Mouse (Mus musculus): ENCODE measurements around the gene Fbxl12.
"Not testable (repeated sequence)": the region's sequence is repeated elsewhere in the genome, so short reads cannot be mapped to it uniquely, and the experiment has no call there.

The Fbxl12 gene

DNA sequence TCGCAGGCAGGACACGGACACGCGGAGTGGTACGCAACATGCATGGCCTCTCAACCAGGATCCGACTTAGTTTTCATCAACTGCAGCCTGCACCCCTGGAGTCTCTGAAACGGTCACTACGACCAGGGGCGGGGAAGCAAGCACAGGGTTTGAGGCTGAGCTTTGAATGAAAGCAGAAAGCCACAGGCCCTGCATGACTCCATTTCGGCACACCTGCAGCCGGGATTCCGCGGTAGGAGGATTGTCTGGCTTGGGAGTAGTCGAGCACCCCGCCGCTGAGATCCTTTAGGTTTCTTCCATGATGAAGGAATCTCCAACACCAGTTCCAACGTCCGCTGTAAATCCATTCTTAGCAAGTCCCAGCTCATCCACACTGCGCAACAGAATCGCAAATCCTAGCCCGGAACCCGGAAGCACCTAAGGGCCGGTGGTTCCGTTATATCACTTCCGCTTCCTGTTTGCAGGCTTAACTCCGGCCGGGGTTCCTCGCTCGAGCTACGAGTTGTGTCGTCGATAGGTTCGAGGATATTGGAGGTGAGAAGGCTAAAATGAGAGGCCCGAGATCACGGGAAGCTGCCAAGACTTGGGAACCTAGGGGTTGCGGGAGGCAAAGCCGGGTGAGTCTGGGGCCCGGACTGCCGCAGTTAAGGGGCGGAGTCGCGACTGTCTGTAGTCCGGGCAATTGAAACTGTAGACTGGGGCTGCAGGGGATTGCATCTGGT is at the start of gene Fbxl12:
Gene Fbxl12, minus strand, starts transcription at position 408 of the 722 bp plus-strand sequence.
- peak; percentile 76 for DNase-seq

- no peak for DNase-seq
Observed at GRCm38 (mm10) chr9:20692863-20693262, 48.3 kb upstream of the Fbxl12 start.

DNA sequence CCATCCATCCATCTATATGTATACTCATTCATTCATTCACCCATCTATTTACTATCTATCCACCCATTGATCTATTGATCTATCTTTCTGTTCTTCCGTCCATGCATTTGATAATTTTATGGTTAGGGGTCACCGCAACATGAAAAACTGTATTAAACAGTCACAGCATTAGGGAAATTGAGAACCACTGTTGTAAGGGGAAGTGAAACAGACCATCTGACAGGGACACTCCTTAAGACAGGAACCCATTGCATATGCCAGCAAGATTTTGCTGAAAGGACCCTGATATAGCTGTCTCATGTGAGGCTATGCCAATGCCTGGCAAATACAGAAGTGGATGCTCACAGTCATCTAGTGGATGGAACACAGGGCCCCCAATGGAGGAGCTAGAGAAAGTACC is 45.9 kb upstream of the Fbxl12 start:
- not testable (repeated sequence) for DNase-seq

GRCm38 (mm10) chr9:20689913-20690312 is 45.3 kb upstream of the Fbxl12 start:
- no peak for DNase-seq

DNA sequence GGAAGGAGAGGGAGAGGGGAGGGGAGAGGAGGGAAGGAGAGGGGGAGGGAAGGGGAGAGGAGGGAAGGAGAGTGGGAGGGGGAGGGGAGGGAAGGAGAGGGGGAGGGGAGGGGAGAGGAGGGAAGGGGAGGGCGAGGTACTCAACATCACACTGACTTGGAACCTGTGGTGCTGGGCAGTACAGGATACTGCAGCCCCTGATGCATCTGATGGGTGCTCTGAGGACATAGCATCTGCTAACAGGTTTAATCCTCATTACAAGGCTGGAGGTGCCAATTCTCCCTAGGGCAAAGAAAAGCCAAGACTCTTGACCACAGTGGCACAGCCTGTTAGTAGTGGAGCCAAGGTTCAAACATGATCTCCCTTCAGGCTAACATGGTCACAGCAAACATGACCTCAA is 44.8 kb upstream of the Fbxl12 start:
- no peak for DNase-seq

DNA sequence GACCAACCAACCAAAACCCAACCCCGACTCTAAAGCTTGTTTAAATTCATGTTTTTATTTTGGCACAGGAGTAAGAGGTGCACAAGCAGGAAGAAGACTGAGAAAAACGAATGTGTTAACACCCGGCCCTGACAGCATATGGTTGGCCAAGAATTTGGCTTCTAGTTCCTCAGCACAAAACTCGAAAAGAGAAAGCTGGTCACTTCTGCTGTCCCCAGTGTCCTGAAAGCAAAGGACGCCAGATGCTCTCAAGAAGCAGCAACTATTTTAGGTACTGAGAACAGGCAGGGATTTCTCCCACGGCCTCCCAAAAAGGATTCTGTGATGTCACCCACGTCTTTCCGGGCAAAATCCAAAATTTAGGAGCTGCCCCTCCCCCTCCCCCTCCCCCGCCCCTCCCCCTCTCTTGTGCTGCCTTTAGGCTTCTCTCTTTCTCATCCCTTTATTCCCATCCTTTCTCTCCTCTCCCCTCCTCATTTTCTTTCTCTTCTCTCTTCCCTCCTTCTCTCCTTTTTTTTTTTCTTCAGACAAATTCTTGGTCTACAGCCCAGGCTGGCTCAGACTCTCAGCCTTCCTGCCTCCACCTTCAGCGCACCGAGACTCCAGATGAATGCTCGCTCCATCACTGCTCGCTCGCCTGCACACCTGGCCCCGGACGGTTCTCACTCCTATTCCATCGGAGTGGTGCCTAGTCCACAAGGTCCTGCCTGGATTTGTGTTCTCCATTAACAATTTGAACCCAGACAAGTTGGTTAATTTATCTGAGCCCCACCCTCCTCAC is 40.7 kb upstream of the Fbxl12 start:
- no peak for DNase-seq

DNA sequence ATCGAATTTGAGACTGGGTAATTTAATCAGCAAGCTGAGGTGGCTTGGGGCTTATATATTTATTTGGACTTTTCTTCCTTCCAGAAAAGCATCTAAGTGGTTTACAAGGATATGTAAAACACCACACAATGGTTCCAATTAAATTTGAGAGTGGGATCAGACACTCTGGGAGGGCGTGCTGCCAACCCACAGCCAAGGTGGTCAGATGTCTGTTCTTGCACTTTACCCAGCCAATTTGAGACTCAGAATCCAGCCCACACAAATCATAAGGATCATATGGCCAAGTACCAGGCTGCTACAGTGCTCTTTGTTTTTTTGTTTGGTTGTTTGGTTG is 37.8 kb upstream of the Fbxl12 start:
- DNase-seq = no peak

- DNase-seq = no peak
Observed at GRCm38 (mm10) chr9:20681546-20682388, 37.2 kb upstream of the Fbxl12 start.

DNA sequence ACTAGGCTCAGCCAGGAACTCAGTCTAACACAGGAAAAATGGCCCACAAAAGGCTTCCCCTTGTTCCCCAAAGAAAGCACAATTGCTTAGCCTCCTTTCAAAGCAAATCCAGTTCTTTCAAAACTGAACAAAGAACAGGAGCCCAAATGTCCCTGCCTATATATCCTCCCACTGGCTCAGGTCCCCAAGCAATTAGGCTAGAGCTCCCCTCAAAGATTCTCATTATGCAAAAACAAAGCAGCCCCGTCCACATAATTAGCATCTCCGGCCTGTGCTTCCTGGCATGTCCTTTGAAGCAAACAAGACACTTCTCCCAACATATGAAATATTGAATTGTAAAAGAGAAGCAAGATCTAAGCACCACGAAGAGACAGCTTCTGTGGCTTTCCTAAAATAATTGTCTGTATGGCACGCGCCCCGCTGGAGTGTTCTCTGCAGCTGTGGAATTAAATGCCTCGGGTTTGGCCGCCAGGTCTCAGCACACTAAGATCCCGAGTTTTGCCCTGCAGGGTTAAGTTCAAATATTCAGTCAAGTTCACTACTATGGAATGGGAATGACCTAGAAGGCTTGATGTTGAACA is 35.9 kb upstream of the Fbxl12 start:
- no peak for DNase-seq

- no peak for DNase-seq
Observed at GRCm38 (mm10) chr9:20677892-20678291, 33.3 kb upstream of the Fbxl12 start.

GRCm38 (mm10) chr9:20672047-20672446 is 27.5 kb upstream of the Fbxl12 start:
- no peak for DNase-seq

- DNase-seq = no peak
Observed at GRCm38 (mm10) chr9:20668065-20668464, 23.5 kb upstream of the Fbxl12 start.

DNA sequence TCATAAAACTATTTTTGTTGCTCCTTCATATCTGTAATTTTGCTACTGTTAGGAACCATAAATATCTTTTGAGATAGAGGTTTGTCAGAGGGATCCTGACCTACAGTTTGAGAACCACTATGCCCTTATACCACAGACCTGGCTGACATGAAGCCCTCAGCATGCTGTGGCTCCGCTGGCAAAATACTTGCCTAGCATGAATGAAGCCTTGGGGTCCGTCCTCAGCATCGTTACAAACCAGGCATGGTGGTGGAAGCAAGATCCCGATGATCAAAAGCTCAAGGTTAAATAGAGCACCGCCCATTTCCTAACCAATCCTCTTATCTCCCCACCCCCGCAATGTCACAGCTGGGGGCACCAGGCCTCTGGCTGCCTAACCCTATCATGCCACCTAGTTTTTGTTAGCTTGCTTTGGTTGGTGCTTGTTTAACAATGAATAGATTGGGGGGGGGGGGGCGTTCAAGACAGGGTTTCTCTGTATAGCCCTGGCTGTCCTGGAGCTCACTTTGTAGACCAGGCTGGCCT is 22.0 kb upstream of the Fbxl12 start:
- peak; percentile 59 for DNase-seq

- no peak for DNase-seq
Observed at GRCm38 (mm10) chr9:20665925-20666324, 21.4 kb upstream of the Fbxl12 start.

DNA sequence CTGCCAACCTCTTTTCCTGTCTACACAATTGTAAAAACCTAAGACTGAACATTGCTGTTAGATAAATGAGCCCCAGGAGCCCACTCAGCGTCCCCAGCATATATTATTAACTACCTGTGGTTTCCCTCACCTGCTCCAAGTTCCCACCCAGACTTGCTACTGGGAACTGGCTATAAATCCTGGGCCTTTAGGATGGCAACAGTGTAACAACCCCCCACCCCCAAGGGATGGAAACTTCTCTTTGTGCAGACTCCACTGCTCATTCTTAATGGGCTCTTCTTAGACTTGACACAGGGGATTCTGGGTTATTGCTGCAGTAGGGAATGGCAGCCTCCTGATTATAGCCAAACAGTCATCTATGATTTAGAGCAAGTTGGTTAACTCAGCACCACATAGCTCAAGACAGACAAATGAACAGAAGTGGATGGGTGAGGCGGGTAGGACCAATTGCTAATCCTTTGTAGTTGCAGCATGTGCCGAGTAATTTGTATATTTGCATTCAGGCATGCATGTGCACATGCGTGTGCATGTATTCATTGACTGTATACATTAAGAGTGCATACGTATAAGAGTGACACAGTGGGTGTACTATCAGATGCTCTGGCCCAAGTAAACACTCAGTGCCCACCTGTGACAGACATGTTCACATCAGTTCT is 20.5 kb upstream of the Fbxl12 start:
- DNase-seq = no peak

DNA sequence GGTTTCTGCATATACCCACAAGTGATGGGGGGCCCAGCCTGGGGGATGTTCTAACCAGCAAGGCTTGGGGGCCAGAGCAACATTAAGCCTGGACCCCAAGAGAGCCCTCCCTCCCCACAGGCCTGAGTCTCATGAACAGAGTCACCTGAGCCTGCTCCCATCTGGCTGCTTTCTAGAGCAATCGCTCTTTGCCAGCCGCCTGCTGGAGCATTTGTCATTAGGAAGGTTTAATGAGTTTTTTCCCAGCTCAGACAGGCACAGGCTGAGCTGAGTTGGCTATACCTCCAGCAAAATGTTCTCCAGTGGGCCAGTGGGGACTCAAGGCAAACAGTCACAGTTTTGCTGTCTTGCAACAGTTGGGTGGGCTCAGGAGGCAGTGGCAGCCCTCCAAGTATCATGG is 19.8 kb upstream of the Fbxl12 start:
- DNase-seq = no peak

DNA sequence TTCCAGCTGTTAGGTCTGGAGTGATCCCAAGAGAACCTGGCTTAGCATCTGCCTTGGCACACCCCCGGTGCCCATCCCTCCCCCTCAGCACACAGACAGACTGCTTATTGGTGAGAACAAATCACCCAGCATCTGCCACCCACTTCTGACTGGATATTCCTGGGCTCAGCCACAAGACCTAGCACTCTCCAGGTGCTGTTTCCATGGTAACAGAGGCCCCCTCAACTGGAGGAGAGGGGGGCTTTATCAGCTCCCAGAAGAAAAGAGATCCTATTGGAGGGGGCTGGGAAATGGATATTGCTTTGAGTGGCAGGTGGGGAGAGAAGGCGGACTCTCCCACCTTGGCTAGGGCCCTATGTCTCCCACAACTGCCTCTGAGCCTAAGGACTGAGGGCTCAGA is 19.4 kb upstream of the Fbxl12 start:
- DNase-seq = no peak

DNA sequence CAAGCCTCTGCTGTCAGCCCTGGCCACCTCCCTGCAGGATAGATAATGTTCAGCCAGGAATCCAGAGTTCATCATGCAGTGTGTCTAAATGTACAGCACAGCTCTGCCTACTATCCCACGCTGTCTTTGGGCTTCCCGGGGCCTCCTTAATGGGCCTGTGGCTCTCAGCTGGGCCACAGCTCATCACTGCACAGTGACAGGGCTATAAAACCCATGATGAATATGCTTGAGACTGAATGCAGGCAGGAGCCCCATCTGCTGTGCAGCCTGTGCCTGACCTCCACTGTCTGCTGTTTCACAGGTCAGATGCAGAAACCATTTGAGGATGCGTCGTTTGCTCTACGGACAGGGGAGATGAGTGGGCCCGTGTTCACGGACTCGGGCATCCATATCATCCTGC is 18.3 kb upstream of the Fbxl12 start:
- DNase-seq = no peak

GRCm38 (mm10) chr9:20662325-20662724 is 17.8 kb upstream of the Fbxl12 start:
- peak; percentile 88 for DNase-seq

- DNase-seq = no peak
Observed at GRCm38 (mm10) chr9:20657546-20657945, 13.0 kb upstream of the Fbxl12 start.

DNA sequence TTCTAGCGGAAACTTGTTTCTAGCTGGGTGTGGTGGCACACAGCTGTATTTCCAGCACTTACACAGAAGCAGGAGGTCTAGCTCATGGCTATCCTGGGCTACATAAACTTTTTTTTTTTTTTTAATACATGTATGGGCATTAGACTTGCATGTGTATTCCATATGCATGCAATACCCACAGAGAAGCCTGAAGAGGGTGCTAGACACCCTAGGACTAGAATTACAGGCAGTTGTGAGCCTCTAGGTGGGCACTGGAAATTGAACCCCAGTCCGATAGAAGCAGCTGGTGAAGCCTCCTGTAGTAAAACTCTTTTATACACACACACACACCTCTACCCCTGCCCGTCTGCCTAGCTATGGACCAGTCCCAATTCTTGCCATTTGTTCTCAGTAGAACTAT is 9.3 kb upstream of the Fbxl12 start:
- no peak for DNase-seq

GRCm38 (mm10) chr9:20652260-20652658 is 7.7 kb upstream of the Fbxl12 start:
- DNase-seq = no peak
